Mouse (Mus musculus) midbrain, embryonic 10.5 days (tissue): ENCODE data around the gene Gpt2. TPM values are rescaled to one million over a fixed set of nuclear protein-coding genes. Genes with fewer than 3 reads are reported as not detected.

ENCODE experiments used
- DNase-seq: peaks from one replicate; pipeline ENCODE4 v3.0.0-alpha.2; 2017; ENCODE audit warnings: low spot score
- H3K27ac ChIP-seq: fragments of 300-500 bp; sonication (generic); replicated peaks from 2 replicates; pipeline ENCODE4 v1.5.1; 2016; ENCODE audit warnings: mild to moderate bottlenecking
- H3K27me3 ChIP-seq: fragments of 300-500 bp; sonication (generic); 2 replicates; pipeline ENCODE4 v1.6.1; 2016; ENCODE audit warnings: low read depth, mild to moderate bottlenecking; ENCODE audit not compliant: poor library complexity, severe bottlenecking
- H3K36me3 ChIP-seq: fragments of 300-500 bp; sonication (generic); 2 replicates; pipeline ENCODE4 v1.6.1; 2016; ENCODE audit warnings: mild to moderate bottlenecking, moderate library complexity
- H3K4me1 ChIP-seq: fragments of 300-500 bp; sonication (generic); 2 replicates; pipeline ENCODE4 v1.6.1; 2016
- H3K4me3 ChIP-seq: fragments of 300-500 bp; sonication (generic); 2 replicates; pipeline ENCODE4 v1.5.1; 2016; ENCODE audit warnings: mild to moderate bottlenecking, moderate library complexity
- H3K9me3 ChIP-seq: fragments of 300-500 bp; sonication (generic); replicated peaks from 2 replicates; pipeline ENCODE4 v1.6.1; 2016; ENCODE audit warnings: mild to moderate bottlenecking
- WGBS: fragments of 180-500 bp; shearing (Covaris S2); methylation state at CpG from one replicate; pipeline ENCODE4 v1.1.7; 2016; 5-methylcytosine and 5-hydroxymethylcytosine counted together
- polyA plus RNA-seq: library from polyadenylated mRNA; unstranded; fragments of >200 nt; fragmentation: Nextera tagmentation; extraction: Ambion mirVana; gene quantifications from 2 replicates; pipeline ENCODE4 v1.2.1, GENCODE M21; 2016

Gpt2 gene
- polyA plus RNA-seq, 1 experiment from 2014 or later: 31.9 TPM

GRCm38 (mm10) chr8:85492940-85493931 lies 860 bp downstream of the Gpt2 start:
- H3K36me3 ChIP-seq: 0 out of 2 replicates have a peak, but pooled peaks cover 3% of the 10 kb centered on the region
- peaks cover 9% of the 10 kb centered on the region; the same call in 1 of the 2 replicates for H3K27me3 ChIP-seq
- H3K4me1 ChIP-seq: peaks cover 19% of the 10 kb centered on the region
- no peak for DNase-seq
- peak overlapping the region; percentile 89 for H3K4me3 ChIP-seq
- H3K27ac ChIP-seq: peak overlapping the region; percentile 84
- no peaks in the 10 kb centered on the region for H3K9me3 ChIP-seq
- WGBS: 8% methylated on average over 49 of the region's 49 CpGs

- no peak overlapping the region for H3K4me3 ChIP-seq
- H3K36me3 ChIP-seq: 0 out of 2 replicates have a peak, but pooled peaks cover 7% of the 10 kb centered on the region
- no peak overlapping the region for H3K27ac ChIP-seq
- no peak for DNase-seq
- H3K9me3 ChIP-seq: no peaks in the 10 kb centered on the region
- H3K27me3 ChIP-seq: peaks cover 9% of the 10 kb centered on the region; the same call in 1 of the 2 replicates
- peaks cover 30% of the 10 kb centered on the region for H3K4me1 ChIP-seq
- 88% methylated on average over 5 of the region's 5 CpGs for WGBS
Observed at GRCm38 (mm10) chr8:85496125-85496524, 3.7 kb downstream of the Gpt2 start.

GRCm38 (mm10) chr8:85496778-85497177 lies 4.4 kb downstream of the Gpt2 start:
- Histone ChIP-seq H3K9me3 (no peaks in the 10 kb centered on the region), H3K27ac (no peak overlapping the region), H3K27me3 (peaks cover 9% of the 10 kb centered on the region; the same call in 1 of the 2 replicates), H3K36me3 (0 out of 2 replicates have a peak, but pooled peaks cover 7% of the 10 kb centered on the region), H3K4me3 (no peak overlapping the region), H3K4me1 (peaks cover 28% of the 10 kb centered on the region)
- 91% methylated on average over 4 of the region's 4 CpGs for WGBS
- no peak for DNase-seq

GRCm38 (mm10) chr8:85498577-85498976 lies 6.2 kb downstream of the Gpt2 start:
- Histone ChIP-seq H3K9me3 (no peaks in the 10 kb centered on the region), H3K4me3 (no peak overlapping the region), H3K27ac (no peak overlapping the region), H3K36me3 (peaks cover 11% of the 10 kb centered on the region), H3K27me3 (peaks cover 4% of the 10 kb centered on the region; the same call in 1 of the 2 replicates), H3K4me1 (peaks cover 14% of the 10 kb centered on the region)
- no peak for DNase-seq
- WGBS: 23% methylated on average over 2 of the region's 2 CpGs

GRCm38 (mm10) chr8:85500460-85500859 lies 8.1 kb downstream of the Gpt2 start:
- H3K4me1 ChIP-seq: peaks cover 10% of the 10 kb centered on the region
- no peaks in the 10 kb centered on the region for H3K9me3 ChIP-seq
- H3K4me3 ChIP-seq: no peak overlapping the region
- WGBS: 96% methylated on average over 10 of the region's 10 CpGs
- no peak for DNase-seq
- peaks cover 25% of the 10 kb centered on the region for H3K36me3 ChIP-seq
- no peak overlapping the region for H3K27ac ChIP-seq
- H3K27me3 ChIP-seq: no peaks in the 10 kb centered on the region

- 76% methylated on average over 11 of the region's 11 CpGs for WGBS
- H3K27me3 ChIP-seq: no peaks in the 10 kb centered on the region
- no peaks in the 10 kb centered on the region for H3K9me3 ChIP-seq
- DNase-seq: no peak
- peaks cover 12% of the 10 kb centered on the region for H3K4me1 ChIP-seq
- peaks cover 32% of the 10 kb centered on the region for H3K36me3 ChIP-seq
- no peak overlapping the region for H3K27ac ChIP-seq
- no peak overlapping the region for H3K4me3 ChIP-seq
Observed at GRCm38 (mm10) chr8:85500955-85501685, 8.7 kb downstream of the Gpt2 start.

- Histone ChIP-seq H3K36me3 (peaks cover 36% of the 10 kb centered on the region), H3K4me3 (no peak overlapping the region), H3K4me1 (peaks cover 21% of the 10 kb centered on the region), H3K9me3 (no peaks in the 10 kb centered on the region), H3K27me3 (no peaks in the 10 kb centered on the region), H3K27ac (no peak overlapping the region)
- DNase-seq: no peak
- WGBS: 89% methylated on average over 2 of the region's 2 CpGs
Observed at GRCm38 (mm10) chr8:85502381-85502780, 10.0 kb downstream of the Gpt2 start.

- 70% methylated on average over 3 of the region's 3 CpGs for WGBS
- H3K9me3 ChIP-seq: no peaks in the 10 kb centered on the region
- no peak overlapping the region for H3K4me3 ChIP-seq
- H3K4me1 ChIP-seq: peaks cover 21% of the 10 kb centered on the region
- no peak for DNase-seq
- H3K27me3 ChIP-seq: no peaks in the 10 kb centered on the region
- no peak overlapping the region for H3K27ac ChIP-seq
- peaks cover 42% of the 10 kb centered on the region for H3K36me3 ChIP-seq
Observed at GRCm38 (mm10) chr8:85503065-85503464, 10.7 kb downstream of the Gpt2 start.

GRCm38 (mm10) chr8:85504704-85505103 lies 12.3 kb downstream of the Gpt2 start:
- H3K27ac ChIP-seq: no peak overlapping the region
- H3K36me3 ChIP-seq: peaks cover 58% of the 10 kb centered on the region
- DNase-seq: no peak
- H3K4me1 ChIP-seq: peaks cover 11% of the 10 kb centered on the region
- H3K4me3 ChIP-seq: no peak overlapping the region
- WGBS: 90% methylated on average over 6 of the region's 6 CpGs
- no peaks in the 10 kb centered on the region for H3K27me3 ChIP-seq
- H3K9me3 ChIP-seq: no peaks in the 10 kb centered on the region

- no peak for DNase-seq
- Histone ChIP-seq H3K4me3 (no peak overlapping the region), H3K9me3 (no peaks in the 10 kb centered on the region), H3K4me1 (peaks cover 11% of the 10 kb centered on the region), H3K36me3 (peaks cover 72% of the 10 kb centered on the region), H3K27me3 (no peaks in the 10 kb centered on the region), H3K27ac (peak overlapping the region; percentile 35; the same call in 1 of the 2 replicates)
- WGBS: 68% methylated on average over 4 of the region's 4 CpGs
Observed at GRCm38 (mm10) chr8:85506620-85507019, 14.2 kb downstream of the Gpt2 start.

GRCm38 (mm10) chr8:85508661-85509060 lies 16.3 kb downstream of the Gpt2 start:
- no peak overlapping the region for H3K27ac ChIP-seq
- DNase-seq: no peak
- peaks cover 11% of the 10 kb centered on the region for H3K4me1 ChIP-seq
- peaks cover 84% of the 10 kb centered on the region for H3K36me3 ChIP-seq
- WGBS: 84% methylated on average over 4 of the region's 4 CpGs
- no peaks in the 10 kb centered on the region for H3K9me3 ChIP-seq
- H3K27me3 ChIP-seq: no peaks in the 10 kb centered on the region
- no peak overlapping the region for H3K4me3 ChIP-seq

GRCm38 (mm10) chr8:85512234-85512633 lies 19.9 kb downstream of the Gpt2 start:
- Histone ChIP-seq H3K9me3 (no peaks in the 10 kb centered on the region), H3K36me3 (peaks cover 85% of the 10 kb centered on the region), H3K27me3 (no peaks in the 10 kb centered on the region), H3K4me1 (no peaks in the 10 kb centered on the region), H3K27ac (no peak overlapping the region), H3K4me3 (no peak overlapping the region)
- no peak for DNase-seq
- WGBS: 93% methylated on average over 8 of the region's 8 CpGs
